Mouse (Mus musculus) central nervous system, embryonic 11.5 days (tissue): ENCODE measurements around the gene Lrwd1. TPM values are rescaled to one million over a fixed set of nuclear protein-coding genes. Genes with fewer than 3 reads are reported as not detected.

Source experiments
- polyA plus RNA-seq: library from polyadenylated mRNA; depleted of rRNA; stranded (reverse); fragments of >200 nt; gene quantifications from 2 replicates; pipeline ENCODE4 v1.2.3, GENCODE M21; 2012; rRNA removed

The Lrwd1 gene
- polyA plus RNA-seq, result 57.3 and 57.6 TPM in 2 replicates

DNA sequence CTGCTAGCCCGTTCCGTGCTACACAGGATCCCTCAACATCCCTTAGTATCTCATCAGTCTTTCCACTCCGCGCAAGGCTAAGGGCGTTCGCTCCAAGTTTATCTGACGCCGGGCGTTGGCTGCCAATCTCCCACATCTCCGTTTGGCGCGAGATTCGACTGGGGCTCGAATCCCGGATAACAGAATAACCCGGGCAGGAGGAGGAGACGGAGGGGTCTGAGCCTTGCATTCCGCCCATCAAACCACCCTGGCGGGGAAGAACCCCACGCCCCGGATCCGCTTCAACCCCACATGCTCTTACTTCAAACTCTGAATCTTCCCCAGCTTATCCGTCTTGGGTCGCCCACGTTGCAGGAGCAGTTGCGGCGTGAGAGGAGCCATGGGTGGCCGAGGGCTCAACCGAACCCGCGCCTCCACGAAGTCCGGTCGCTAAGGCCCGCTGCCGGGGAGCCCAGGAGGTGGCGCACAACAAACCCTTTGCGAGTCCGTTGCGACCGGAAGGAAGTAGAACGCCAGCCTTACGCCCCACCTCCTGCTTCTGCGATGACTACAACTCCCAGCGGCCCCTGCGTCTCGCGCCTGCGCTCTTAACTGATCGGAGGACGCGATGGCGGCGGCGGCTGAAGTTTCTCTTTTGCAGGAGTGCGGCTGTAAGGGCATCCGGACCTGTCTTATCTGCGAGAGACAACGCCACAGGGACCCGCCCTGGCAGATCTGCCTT is at the start of gene Lrwd1, which contains the start of gene Alkbh4:
Gene Lrwd1 (minus strand): TSS at position 504 of the 721 bp plus-strand sequence.
Gene Alkbh4 (plus strand): TSS at position 576 of the 721 bp plus-strand sequence.

DNA sequence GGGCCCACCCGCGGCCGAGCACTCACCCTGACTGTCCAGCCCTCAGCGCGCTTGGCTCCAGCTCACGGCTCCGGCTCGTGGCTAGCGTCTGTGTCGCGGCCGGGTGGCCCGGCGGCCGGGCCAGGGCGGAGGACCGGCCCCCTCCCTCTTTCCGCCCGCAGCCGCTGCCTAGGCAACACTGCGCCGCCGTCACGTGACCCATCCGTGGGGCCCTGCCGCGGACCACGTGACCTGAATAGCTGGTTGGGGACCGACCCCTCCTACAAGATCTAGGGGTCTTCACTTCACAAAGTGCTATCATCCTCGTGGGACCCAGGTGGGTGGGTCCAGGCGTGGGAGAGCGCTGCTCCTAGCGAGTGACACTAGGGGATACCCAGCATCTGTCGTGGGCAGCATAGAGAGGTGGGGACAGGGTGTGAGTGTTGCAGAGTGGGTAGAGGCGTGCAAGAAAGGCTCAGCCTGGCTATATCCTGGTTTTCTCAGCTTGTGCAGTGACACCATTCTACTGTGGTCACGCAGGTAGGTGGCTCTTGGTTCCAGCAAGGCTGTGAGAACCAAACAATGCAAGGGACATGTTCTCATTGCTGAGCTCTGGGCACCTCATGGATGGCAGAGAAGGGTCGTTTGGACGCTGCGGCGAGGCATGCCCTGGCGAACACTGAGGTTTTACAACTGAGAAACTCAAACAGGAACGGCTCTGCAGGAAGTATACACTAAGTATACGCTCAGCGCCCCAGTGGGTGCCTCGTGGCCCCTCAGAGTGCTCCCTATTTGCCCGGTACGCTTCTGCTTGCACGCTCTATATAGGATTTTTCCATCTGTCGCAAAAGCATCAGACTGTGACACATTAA is 34.9 kb upstream of the Lrwd1 start, which contains the start of gene Orai2:
Gene Orai2 (minus strand): TSS at position 202 of the 851 bp plus-strand sequence.

DNA sequence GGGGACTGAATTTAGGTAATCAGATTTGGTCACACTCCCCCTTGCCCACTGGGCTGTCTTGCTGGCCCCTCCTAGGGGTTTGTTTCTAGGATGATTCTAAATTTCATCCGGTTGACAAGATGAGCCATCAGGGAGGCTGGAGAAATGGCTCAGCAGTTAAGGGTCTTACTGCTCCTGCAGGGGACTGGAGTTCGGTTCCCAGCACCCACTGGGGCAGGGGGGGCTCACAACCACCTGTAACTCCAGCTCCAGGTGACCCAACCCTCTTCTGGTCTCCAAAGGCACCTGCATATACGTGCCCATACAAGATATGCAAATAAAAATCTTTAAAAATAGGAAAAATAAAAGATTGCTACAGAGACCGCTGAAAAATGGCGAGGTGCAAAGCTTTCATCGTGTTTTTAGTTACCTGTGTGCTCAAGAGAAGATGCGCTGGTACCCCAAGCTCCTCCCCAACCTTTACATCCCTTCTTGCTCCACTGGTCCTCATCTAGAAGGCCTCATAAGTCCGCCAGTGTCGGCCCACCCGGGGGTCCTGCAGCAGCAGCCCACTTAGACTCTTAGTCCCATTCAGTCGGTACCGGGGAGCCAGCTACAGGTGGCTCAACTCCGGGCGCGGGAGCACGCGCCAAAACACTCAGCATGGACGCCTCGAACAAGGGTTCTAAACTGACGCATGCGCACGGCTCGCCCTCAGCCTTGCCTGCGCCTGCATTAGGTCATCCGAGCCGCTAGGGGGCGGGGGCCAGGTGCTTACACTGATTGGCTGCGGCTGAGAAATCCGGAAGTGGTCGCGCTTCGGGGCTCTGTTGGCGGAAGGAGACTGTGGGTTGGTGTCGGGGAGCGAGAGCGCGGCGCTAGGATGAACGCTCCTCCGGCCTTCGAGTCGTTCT is 19.7 kb downstream of the Lrwd1 start, which contains the start of gene Polr2j:
Gene Polr2j (plus strand): TSS at position 741 of the 893 bp plus-strand sequence.

DNA sequence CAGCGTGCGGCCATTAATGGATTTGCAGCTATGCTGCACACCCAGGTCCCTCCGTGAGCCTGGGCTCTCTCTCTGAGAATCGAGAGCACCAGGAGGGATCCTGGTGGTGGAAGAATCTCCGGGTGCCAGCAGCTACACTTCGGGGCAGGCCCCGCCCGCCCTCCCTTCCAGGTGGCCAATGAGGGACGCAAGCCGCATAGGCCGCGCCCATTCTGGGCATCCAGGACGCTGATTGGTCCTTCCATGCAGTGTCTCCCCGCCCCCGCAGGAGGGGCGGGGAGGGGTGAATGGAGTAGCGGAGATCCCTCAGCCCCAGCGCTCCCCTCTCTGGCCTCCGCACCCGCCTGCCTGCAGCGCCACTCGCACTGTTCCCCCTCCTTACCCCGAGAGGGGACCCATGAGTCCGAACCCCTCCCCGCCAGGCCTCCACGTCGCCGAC is 52.2 kb downstream of the Lrwd1 start, which contains the start of gene Rasa4:
Gene Rasa4 (plus strand): TSS at position 248 of the 439 bp plus-strand sequence.

Other genes with a start within 250 kb of the Lrwd1 start
- gene Hspb1, start 248.2 kb downstream of the Lrwd1 start, polyA plus RNA-seq, result 17.4 and 33.9 TPM in 2 replicates
- gene Ywhag, start 201.5 kb downstream of the Lrwd1 start, polyA plus RNA-seq, result 154 and 188 TPM in 2 replicates
- 1.3 and 4.9 TPM in 2 replicates for gene Ssc4d, start 161.5 kb downstream of the Lrwd1 start, polyA plus RNA-seq
- 0.09 and 0.10 TPM in 2 replicates for gene Zp3, start 156.0 kb downstream of the Lrwd1 start, polyA plus RNA-seq
- 17.9 and 23.2 TPM in 2 replicates for gene Dtx2, start 141.3 kb downstream of the Lrwd1 start, polyA plus RNA-seq
- 1.2 and 5.9 TPM in 2 replicates for gene Upk3b, start 97.6 kb downstream of the Lrwd1 start, polyA plus RNA-seq
- gene Upk3bl, start 81.6 kb downstream of the Lrwd1 start, polyA plus RNA-seq, result 0.40 and 1.4 TPM in 2 replicates
- 9.6 and 11.6 TPM in 2 replicates for gene Rasa4, start 52.2 kb downstream of the Lrwd1 start, polyA plus RNA-seq
- gene Polr2j, start 19.4 kb downstream of the Lrwd1 start, polyA plus RNA-seq, result 60.6 and 156 TPM in 2 replicates
- 18.0 and 18.6 TPM in 2 replicates for gene Alkbh4, start 72 bp upstream of the Lrwd1 start, polyA plus RNA-seq
- 11.4 and 12.2 TPM in 2 replicates for gene Orai2, start 34.6 kb upstream of the Lrwd1 start, polyA plus RNA-seq
- gene Prkrip1, start 62.9 kb upstream of the Lrwd1 start, polyA plus RNA-seq, result 55.9 and 83.2 TPM in 2 replicates
- 16.6 and 22.4 TPM in 2 replicates for gene Sh2b2, start 110.5 kb upstream of the Lrwd1 start, polyA plus RNA-seq